Mouse (Mus musculus): Measurements from ENCODE around the gene Atxn7l2.

Gene Atxn7l2

GRCm38 (mm10) chr3:108204470-108204869, 6.3 kb downstream of the Atxn7l2 start:
- no peak for DNase-seq

- peak; percentile 81 for DNase-seq
Observed at GRCm38 (mm10) chr3:108203621-108204325, 7.0 kb downstream of the Atxn7l2 start.

- DNase-seq: no peak
Observed at GRCm38 (mm10) chr3:108203212-108203611, 7.5 kb downstream of the Atxn7l2 start.

- no peak for DNase-seq
Observed at GRCm38 (mm10) chr3:108202506-108202905, 8.2 kb downstream of the Atxn7l2 start.

- DNase-seq: peak; percentile 94
Observed at GRCm38 (mm10) chr3:108200329-108201323, 10.1 kb downstream of the Atxn7l2 start, which contains the start of gene Cyb561d1. Gene Cyb561d1, minus strand, starts transcription at chr3:108201212.

GRCm38 (mm10) chr3:108199231-108199630, 11.5 kb downstream of the Atxn7l2 start:
- no peak for DNase-seq

GRCm38 (mm10) chr3:108197066-108197497, 13.7 kb downstream of the Atxn7l2 start:
- peak; percentile 77 for DNase-seq

- no peak for DNase-seq
Observed at GRCm38 (mm10) chr3:108195941-108196590, 14.7 kb downstream of the Atxn7l2 start.

- DNase-seq: no peak
Observed at GRCm38 (mm10) chr3:108195287-108195686, 15.4 kb downstream of the Atxn7l2 start.

GRCm38 (mm10) chr3:108193686-108194085, 17.0 kb downstream of the Atxn7l2 start:
- DNase-seq: no peak

- no peak for DNase-seq
Observed at GRCm38 (mm10) chr3:108189897-108190296, 20.8 kb downstream of the Atxn7l2 start.

- no peak for DNase-seq
Observed at GRCm38 (mm10) chr3:108188716-108189490, 21.8 kb downstream of the Atxn7l2 start.

- no peak for DNase-seq
Observed at GRCm38 (mm10) chr3:108187111-108187795, 23.5 kb downstream of the Atxn7l2 start.

- DNase-seq: peak; percentile 75
Observed at GRCm38 (mm10) chr3:108186098-108187047, 24.4 kb downstream of the Atxn7l2 start, which contains the start of gene Amigo1. Gene Amigo1, plus strand, starts transcription at chr3:108186335.

GRCm38 (mm10) chr3:108185460-108186097, 25.2 kb downstream of the Atxn7l2 start:
- no peak for DNase-seq

- DNase-seq: no peak
Observed at GRCm38 (mm10) chr3:108184742-108185141, 26.0 kb downstream of the Atxn7l2 start.

GRCm38 (mm10) chr3:108180514-108180913, 30.2 kb downstream of the Atxn7l2 start:
- no peak for DNase-seq

- DNase-seq: no peak
Observed at GRCm38 (mm10) chr3:108178756-108179715, 31.7 kb downstream of the Atxn7l2 start.
